Mouse (Mus musculus) limb, embryonic 14.5 days (tissue): Measurements from ENCODE around the gene Svs1. TPM values are rescaled to one million over a fixed set of nuclear protein-coding genes. Genes with fewer than 3 reads are reported as not detected.

Source experiments
- ATAC-seq: fragments of 200-750 bp; cut with Nextera tagmentation; 2 replicates; pipeline ENCODE4 v1.8.0; 2017; ENCODE audit warnings: low read depth, moderate number of reproducible peaks, moderate TSS enrichment; ENCODE audit not compliant: low FRiP score
- DNase-seq: peaks from one replicate; pipeline ENCODE4 v3.0.0-alpha.2; 2015; ENCODE audit warnings: low spot score
- H3K27ac ChIP-seq: fragments of 300-500 bp; sonication (generic); replicated peaks from 2 replicates; pipeline ENCODE4 v1.5.1; 2014; ENCODE audit warnings: low read depth, mild to moderate bottlenecking, low read length, moderate library complexity, mixed read lengths
- H3K27me3 ChIP-seq: fragments of 300-500 bp; sonication (generic); 2 replicates; pipeline ENCODE4 v1.6.1; 2014; ENCODE audit warnings: low read length, mixed read lengths; ENCODE audit not compliant: control insufficient read depth, insufficient read depth
- H3K36me3 ChIP-seq: fragments of 300-500 bp; sonication (generic); 2 replicates; pipeline ENCODE4 v1.6.1; 2014; ENCODE audit warnings: mild to moderate bottlenecking, low read length, moderate library complexity, mixed read lengths; ENCODE audit not compliant: control insufficient read depth, insufficient read depth
- H3K4me1 ChIP-seq: fragments of 300-500 bp; sonication (generic); 2 replicates; pipeline ENCODE4 v1.6.1; 2014; ENCODE audit warnings: antibody characterized with exemption, low read length, mixed read lengths; ENCODE audit not compliant: control insufficient read depth, insufficient read depth
- H3K4me2 ChIP-seq: fragments of 300-500 bp; sonication (generic); replicated peaks from 2 replicates; pipeline ENCODE4 v1.6.1; 2014; ENCODE audit warnings: low read depth, mild to moderate bottlenecking, low read length, moderate library complexity; ENCODE audit not compliant: severe bottlenecking
- H3K4me3 ChIP-seq: fragments of 300-500 bp; sonication (generic); replicated peaks from 2 replicates; pipeline ENCODE4 v1.5.1; 2014; ENCODE audit warnings: low read length
- H3K9ac ChIP-seq: fragments of 300-500 bp; sonication (generic); 2 replicates; pipeline ENCODE4 v1.6.1; 2014; ENCODE audit warnings: mild to moderate bottlenecking, low read depth, low read length, moderate library complexity; ENCODE audit not compliant: severe bottlenecking
- H3K9me3 ChIP-seq: fragments of 300-500 bp; sonication (generic); 2 replicates; pipeline ENCODE4 v1.6.1; 2016; ENCODE audit warnings: low read length; ENCODE audit not compliant: control insufficient read depth
- POLR2A ChIP-seq: fragments of 200-500 bp; IDR thresholded peaks from 2 replicates; pipeline ENCODE4 v1.8.0; 2012; ENCODE audit warnings: inconsistent platforms, mild to moderate bottlenecking, moderate library complexity, borderline replicate concordance; ENCODE audit not compliant: insufficient read depth, insufficient read length; ENCODE audit errors: extremely low read depth
- WGBS: fragments of 180-500 bp; shearing (Covaris S2); extraction: QIAGEN DNeasy Blood & Tissue Kit; methylation state at CpG from one replicate; pipeline ENCODE4 v1.1.7; 2014; 5-methylcytosine and 5-hydroxymethylcytosine counted together
- polyA plus RNA-seq, 2 experiments: library from polyadenylated mRNA; depleted of rRNA in 1 of 2; stranded (reverse) in 1 of 2; unstranded in 1 of 2; fragments of >200 nt; fragmentation: Nextera tagmentation in 1 of 2; extraction: Ambion mirVana in 1 of 2; gene quantifications; 2 replicates each; pipeline versions ENCODE4 v1.2.1 to v1.2.3; 2012 to 2014

The Svs1 gene
- polyA plus RNA-seq, 2 experiments: not detected

- TF ChIP-seq POLR2A: no peak
- Histone ChIP-seq H3K27ac (no peak overlapping the region), H3K27me3 (no peaks in the 10 kb centered on the region), H3K4me1 (no peaks in the 10 kb centered on the region), H3K4me2 (no peak overlapping the region), H3K9ac (no peak overlapping the region), H3K4me3 (no peak overlapping the region), H3K36me3 (no peaks in the 10 kb centered on the region), H3K9me3 (no peaks in the 10 kb centered on the region)
- WGBS: 49% methylated on average over 6 of the region's 6 CpGs
- ATAC-seq (no peak), DNase-seq (no peak)
Observed at GRCm38 (mm10) chr6:48998186-48998585, 11.5 kb downstream of the Svs1 start.

GRCm38 (mm10) chr6:48998796-48999195, 12.1 kb downstream of the Svs1 start:
- no peak overlapping the region for H3K4me2 ChIP-seq
- no peaks in the 10 kb centered on the region for H3K36me3 ChIP-seq
- DNase-seq (no peak), ATAC-seq (no peak)
- H3K27me3 ChIP-seq: no peaks in the 10 kb centered on the region
- no peaks in the 10 kb centered on the region for H3K4me1 ChIP-seq
- no peak overlapping the region for H3K9ac ChIP-seq
- TF ChIP-seq POLR2A: no peak
- WGBS: 83% methylated on average over 4 of the region's 4 CpGs
- H3K4me3 ChIP-seq: no peak overlapping the region
- H3K9me3 ChIP-seq: no peaks in the 10 kb centered on the region
- H3K27ac ChIP-seq: no peak overlapping the region

GRCm38 (mm10) chr6:49003381-49003780, 16.7 kb downstream of the Svs1 start:
- Histone ChIP-seq H3K9ac (no peak overlapping the region), H3K4me3 (no peak overlapping the region), H3K9me3 (no peaks in the 10 kb centered on the region), H3K4me2 (no peak overlapping the region), H3K36me3 (no peaks in the 10 kb centered on the region), H3K27me3 (no peaks in the 10 kb centered on the region), H3K27ac (no peak overlapping the region), H3K4me1 (peaks cover 2% of the 10 kb centered on the region)
- WGBS: 43% methylated on average over 4 of the region's 4 CpGs
- no peak for DNase-seq
- no peak for TF ChIP-seq POLR2A
- ATAC-seq: no peak

GRCm38 (mm10) chr6:49007981-49008380, 21.3 kb downstream of the Svs1 start:
- no peaks in the 10 kb centered on the region for H3K36me3 ChIP-seq
- H3K9me3 ChIP-seq: no peaks in the 10 kb centered on the region
- no peaks in the 10 kb centered on the region for H3K27me3 ChIP-seq
- DNase-seq (peak; percentile 63), ATAC-seq (peak; percentile 34; the same call in 1 of the 2 replicates)
- peaks cover 8% of the 10 kb centered on the region for H3K4me1 ChIP-seq
- H3K4me2 ChIP-seq: peak overlapping the region; percentile 49
- H3K4me3 ChIP-seq: peak overlapping the region; percentile 23
- peak overlapping the region; percentile 2; the same call in 1 of the 2 replicates for H3K9ac ChIP-seq
- no peak for TF ChIP-seq POLR2A
- H3K27ac ChIP-seq: no peak overlapping the region
- 2% methylated on average over 9 of the region's 9 CpGs for WGBS

GRCm38 (mm10) chr6:49008420-49009160, 21.9 kb downstream of the Svs1 start:
- DNase-seq: peak; percentile 42

More at GRCm38 (mm10) chr6:49008420-49009160, 21.9 kb downstream of the Svs1 start:
- H3K36me3 ChIP-seq: no peaks in the 10 kb centered on the region
- no peaks in the 10 kb centered on the region for H3K9me3 ChIP-seq
- peak; percentile 55 for ATAC-seq
- WGBS: 11% methylated on average over 13 of the region's 13 CpGs
- H3K4me1 ChIP-seq: peaks cover 8% of the 10 kb centered on the region
- peak overlapping the region; percentile 23 for H3K4me3 ChIP-seq
- H3K9ac ChIP-seq: peak overlapping the region; percentile 2; the same call in 1 of the 2 replicates
- H3K27ac ChIP-seq: no peak overlapping the region
- H3K27me3 ChIP-seq: no peaks in the 10 kb centered on the region
- H3K4me2 ChIP-seq: peak overlapping the region; percentile 49
- no peak for TF ChIP-seq POLR2A
